Mouse (Mus musculus) liver, embryonic 11.5 days (tissue): ENCODE measurements at regions not wholly inside any gene's neighbourhood (a gene's known extent, or its start where the extent isn't known, plus 50 kb on each side); places are given as distances from the start of the nearest gene placed in this dataset.

Source experiments
- ATAC-seq: fragments of 200-750 bp; cut with Nextera tagmentation; replicated peaks from 2 replicates; pipeline ENCODE4 v1.8.0; 2017; ENCODE audit warnings: moderate number of reproducible peaks, mild to moderate bottlenecking, moderate TSS enrichment, moderate library complexity; ENCODE audit not compliant: low FRiP score
- DNase-seq: peaks from one replicate; pipeline ENCODE4 v3.0.0-alpha.2; 2017; ENCODE audit warnings: low spot score
- H3K27ac ChIP-seq: fragments of 300-500 bp; sonication (generic); 2 replicates; pipeline ENCODE4 v1.5.1; 2014; ENCODE audit warnings: mild to moderate bottlenecking, low read depth, low read length, control low read depth
- H3K27me3 ChIP-seq: fragments of 300-500 bp; sonication (generic); replicated peaks from 2 replicates; pipeline ENCODE4 v1.6.1; 2014; ENCODE audit warnings: low read length, mixed read lengths; ENCODE audit not compliant: control insufficient read depth, insufficient read depth
- H3K36me3 ChIP-seq: fragments of 300-500 bp; sonication (generic); 2 replicates; pipeline ENCODE4 v1.6.1; 2014; ENCODE audit warnings: mild to moderate bottlenecking, low read length, moderate library complexity, mixed read lengths; ENCODE audit not compliant: control insufficient read depth, insufficient read depth
- H3K4me1 ChIP-seq: fragments of 300-500 bp; sonication (generic); replicated peaks from 2 replicates; pipeline ENCODE4 v1.6.1; 2014; ENCODE audit warnings: low read length, mixed read lengths; ENCODE audit not compliant: control insufficient read depth, insufficient read depth
- H3K4me2 ChIP-seq: fragments of 300-500 bp; sonication (generic); 2 replicates; pipeline ENCODE4 v1.6.1; 2014; ENCODE audit warnings: mild to moderate bottlenecking, control low read depth, moderate library complexity
- H3K4me3 ChIP-seq: fragments of 300-500 bp; sonication (generic); 2 replicates; pipeline ENCODE4 v1.5.1; 2014; ENCODE audit warnings: low read depth, low read length, control low read depth
- H3K9ac ChIP-seq: fragments of 300-500 bp; sonication (generic); 2 replicates; pipeline ENCODE4 v1.6.1; 2014; ENCODE audit warnings: low read depth, low read length, control low read depth
- H3K9me3 ChIP-seq: fragments of 300-500 bp; sonication (generic); 2 replicates; pipeline ENCODE4 v1.6.1; 2016; ENCODE audit warnings: low read length, inconsistent platforms, mixed read lengths; ENCODE audit not compliant: control insufficient read depth
- WGBS: fragments of 180-500 bp; shearing (Covaris S2); extraction: QIAGEN DNeasy Blood & Tissue Kit; methylation state at CpG from one replicate; pipeline ENCODE4 v1.1.7; 2014; 5-methylcytosine and 5-hydroxymethylcytosine counted together

DNA sequence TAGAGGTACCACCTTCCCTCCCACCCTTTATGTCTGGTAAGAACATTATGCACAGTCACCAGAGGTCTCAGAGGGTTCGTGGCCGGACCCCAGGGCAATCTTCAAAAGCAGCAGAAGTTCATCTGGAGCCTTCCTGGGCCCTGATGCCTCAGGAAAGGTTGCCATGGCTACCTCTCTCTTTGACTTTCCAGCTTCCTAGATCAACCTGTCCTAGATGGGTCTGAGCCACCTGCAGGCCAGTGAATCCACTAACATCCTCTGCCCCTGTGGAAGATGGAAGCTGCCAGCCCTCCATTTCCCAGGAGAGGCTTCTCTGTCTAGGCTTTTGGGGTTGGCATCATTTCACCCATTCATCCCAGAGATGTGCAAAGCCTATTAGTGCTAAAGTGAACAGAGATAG, 84.8 kb upstream of the Syt13 start:
- 81% methylated on average over 2 of the region's 2 CpGs for WGBS
- H3K9me3 ChIP-seq: no peaks in the 10 kb centered on the region
- no peak overlapping the region for H3K4me3 ChIP-seq
- no peak overlapping the region for H3K9ac ChIP-seq
- no peaks in the 10 kb centered on the region for H3K27me3 ChIP-seq
- DNase-seq (no peak), ATAC-seq (no peak)
- no peaks in the 10 kb centered on the region; the same call in 1 of the 2 replicates for H3K4me1 ChIP-seq
- H3K27ac ChIP-seq: no peak overlapping the region
- no peak overlapping the region for H3K4me2 ChIP-seq
- H3K36me3 ChIP-seq: no peaks in the 10 kb centered on the region

DNA sequence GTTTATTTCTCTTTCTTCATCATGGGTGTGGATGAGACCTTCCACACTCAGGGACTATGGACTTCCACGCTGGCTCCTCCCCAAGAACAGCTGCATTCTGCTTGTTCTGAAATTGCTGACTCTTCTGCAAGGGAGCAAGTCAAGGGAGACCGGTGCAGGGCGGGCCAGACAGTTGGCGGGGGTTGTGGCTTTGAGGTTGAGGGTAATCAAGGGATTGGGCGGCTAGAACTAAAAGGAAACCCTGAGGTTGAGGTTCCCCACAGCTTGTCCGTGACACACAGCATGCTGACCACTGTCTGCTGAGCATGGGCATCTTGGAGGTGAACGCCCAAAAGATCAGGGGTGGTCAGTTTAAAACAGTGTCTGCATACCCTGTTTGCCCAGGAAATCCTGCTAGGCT, 83.1 kb upstream of the Syt13 start:
- Histone ChIP-seq H3K27me3 (no peaks in the 10 kb centered on the region), H3K36me3 (no peaks in the 10 kb centered on the region), H3K27ac (no peak overlapping the region), H3K4me3 (no peak overlapping the region), H3K4me1 (no peaks in the 10 kb centered on the region), H3K9ac (no peak overlapping the region), H3K9me3 (no peaks in the 10 kb centered on the region), H3K4me2 (no peak overlapping the region)
- DNase-seq (no peak), ATAC-seq (no peak)
- WGBS: 46% methylated on average over 7 of the region's 7 CpGs

DNA sequence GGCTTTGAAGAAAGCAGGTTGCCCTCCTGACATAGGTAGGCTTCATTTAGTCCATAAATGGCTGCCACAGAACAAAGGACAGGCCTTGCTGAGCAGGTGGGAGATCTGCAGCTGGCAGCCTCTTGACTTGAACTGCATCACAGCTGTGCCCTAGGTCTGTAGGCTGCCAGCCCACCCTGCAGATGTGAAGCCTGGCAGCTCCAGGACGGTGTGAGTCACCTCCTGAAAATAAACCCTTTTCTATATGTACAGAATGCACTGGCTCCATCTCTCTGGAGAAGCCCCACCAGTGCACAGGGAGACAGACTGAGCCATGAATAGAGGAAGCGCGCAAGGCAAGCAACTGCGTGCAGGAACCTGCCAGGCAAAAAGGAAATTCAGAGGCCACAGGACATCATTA, 78.7 kb upstream of the Syt13 start:
- H3K9ac ChIP-seq: no peak overlapping the region
- H3K27me3 ChIP-seq: no peaks in the 10 kb centered on the region
- no peak overlapping the region for H3K27ac ChIP-seq
- no peaks in the 10 kb centered on the region for H3K4me1 ChIP-seq
- no peak overlapping the region for H3K4me3 ChIP-seq
- 52% methylated on average over 4 of the region's 4 CpGs for WGBS
- no peak for DNase-seq
- no peak for ATAC-seq
- no peak overlapping the region for H3K4me2 ChIP-seq
- H3K36me3 ChIP-seq: no peaks in the 10 kb centered on the region
- no peaks in the 10 kb centered on the region for H3K9me3 ChIP-seq

DNA sequence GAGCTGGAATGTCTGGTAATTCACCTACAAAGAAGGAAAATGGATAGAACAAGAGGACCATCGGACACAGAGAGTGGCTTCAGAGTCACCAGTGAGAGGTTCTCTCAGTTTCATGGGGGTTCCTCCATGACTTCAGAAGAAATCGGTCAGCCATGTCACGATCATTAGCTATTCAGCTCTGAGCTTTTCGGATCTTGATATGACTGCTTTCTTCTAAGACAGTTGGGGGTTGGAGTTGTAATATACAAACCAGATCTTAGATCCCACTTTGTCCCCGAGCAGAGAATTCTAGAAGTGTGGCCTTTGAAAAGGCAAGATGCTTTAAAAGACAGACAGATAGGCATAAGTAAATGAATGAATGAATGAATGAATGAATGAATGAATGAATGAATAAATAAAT, 76.9 kb upstream of the Syt13 start:
- ATAC-seq (no peak), DNase-seq (no peak)
- Histone ChIP-seq H3K36me3 (no peaks in the 10 kb centered on the region), H3K27me3 (no peaks in the 10 kb centered on the region), H3K4me3 (no peak overlapping the region), H3K9me3 (no peaks in the 10 kb centered on the region), H3K4me1 (no peaks in the 10 kb centered on the region), H3K4me2 (no peak overlapping the region), H3K9ac (no peak overlapping the region), H3K27ac (no peak overlapping the region)
- WGBS: 85% methylated on average over 5 of the region's 5 CpGs

DNA sequence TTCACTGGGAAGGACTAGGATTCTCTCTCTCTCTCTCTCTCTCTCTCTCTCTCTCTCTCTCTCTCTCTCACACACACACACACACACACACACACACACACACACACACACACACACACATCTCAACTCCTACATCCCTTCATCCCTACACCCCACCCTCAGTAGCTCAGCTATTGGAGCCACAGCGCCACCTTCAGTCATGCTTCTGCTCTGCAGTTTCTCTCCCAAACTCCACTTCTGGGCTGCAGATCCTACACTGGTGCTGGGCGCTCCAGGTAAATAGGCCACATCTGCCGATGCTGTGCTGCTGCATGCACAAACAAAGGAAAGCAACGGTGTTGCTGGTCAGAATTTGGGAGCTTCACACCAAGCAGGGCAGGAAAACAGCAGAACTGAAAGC, 74.9 kb upstream of the Syt13 start:
- no peak for ATAC-seq
- Histone ChIP-seq H3K9me3 (no peaks in the 10 kb centered on the region), H3K4me3 (no peak overlapping the region), H3K36me3 (no peaks in the 10 kb centered on the region), H3K27me3 (no peaks in the 10 kb centered on the region), H3K9ac (no peak overlapping the region), H3K4me2 (no peak overlapping the region), H3K27ac (no peak overlapping the region), H3K4me1 (no peaks in the 10 kb centered on the region)
- DNase-seq: no peak
- 19% methylated on average over 4 of the region's 4 CpGs for WGBS

DNA sequence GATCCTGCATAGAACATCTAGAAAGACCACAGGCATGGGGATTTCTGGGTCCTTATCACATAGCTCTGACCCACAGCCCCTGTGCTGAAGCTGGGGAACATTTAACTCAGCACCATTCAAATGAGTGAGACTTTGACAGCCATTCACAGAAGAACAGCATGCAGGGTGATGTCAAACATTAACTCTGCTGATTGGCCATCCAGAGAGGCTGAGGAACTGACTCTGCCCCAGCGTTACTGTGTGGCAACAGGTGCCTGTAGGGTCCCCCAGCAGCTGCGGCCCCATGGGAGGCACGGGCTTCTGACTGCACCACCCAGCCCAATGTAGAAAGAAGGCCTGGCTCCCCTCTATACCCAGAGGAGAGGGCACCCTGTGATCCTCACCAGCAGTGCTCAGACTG, 73.3 kb upstream of the Syt13 start:
- DNase-seq: no peak
- 39% methylated on average over 3 of the region's 3 CpGs for WGBS
- ATAC-seq: no peak

DNA sequence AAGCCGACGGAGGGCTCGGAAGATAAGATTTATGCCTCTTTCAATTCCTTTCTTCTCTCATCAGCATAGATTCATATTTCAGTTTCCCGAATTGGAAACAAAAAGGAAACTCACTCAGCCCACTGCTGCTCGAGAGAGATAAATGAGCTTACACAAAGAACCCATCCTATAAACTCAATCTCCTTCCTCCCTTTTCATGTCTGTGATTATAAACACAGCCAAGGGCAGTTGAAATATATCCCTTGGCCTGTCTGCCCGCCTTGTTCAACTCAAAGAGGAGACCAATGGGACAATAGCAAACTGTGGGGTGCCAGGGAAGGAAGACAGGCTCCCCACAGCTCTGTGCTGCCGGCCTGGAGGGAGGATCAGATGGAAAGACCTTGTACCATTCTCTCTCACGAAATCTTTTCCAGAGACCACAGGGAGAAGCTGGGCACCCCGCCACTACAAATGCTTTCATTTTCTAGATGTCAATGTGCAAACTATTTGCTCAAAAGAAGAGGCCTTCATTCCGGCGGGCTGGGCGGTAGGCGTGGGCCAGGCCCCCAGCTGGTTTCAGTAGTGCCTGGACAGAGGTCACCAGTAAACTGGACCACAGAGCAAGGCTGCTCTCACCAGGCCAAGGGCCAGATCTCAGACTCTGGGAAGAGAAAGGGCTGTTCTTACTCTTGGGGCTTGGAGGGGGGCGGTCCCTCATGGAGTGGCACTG, 69.7 kb upstream of the Syt13 start:
- no peak overlapping the region for H3K4me3 ChIP-seq
- no peak for DNase-seq
- H3K9ac ChIP-seq: no peak overlapping the region
- H3K36me3 ChIP-seq: no peaks in the 10 kb centered on the region
- no peaks in the 10 kb centered on the region for H3K9me3 ChIP-seq
- H3K27ac ChIP-seq: no peak overlapping the region
- no peak for ATAC-seq
- no peak overlapping the region for H3K4me2 ChIP-seq
- H3K27me3 ChIP-seq: no peaks in the 10 kb centered on the region
- 56% methylated on average over 14 of the region's 14 CpGs for WGBS
- H3K4me1 ChIP-seq: no peaks in the 10 kb centered on the region

More for the DNA sequence above, 73.3 kb upstream of the Syt13 start:
- Histone ChIP-seq H3K4me1 (no peaks in the 10 kb centered on the region), H3K9me3 (no peaks in the 10 kb centered on the region), H3K36me3 (no peaks in the 10 kb centered on the region), H3K9ac (no peak overlapping the region), H3K27ac (no peak overlapping the region), H3K4me3 (no peak overlapping the region), H3K27me3 (no peaks in the 10 kb centered on the region), H3K4me2 (no peak overlapping the region)

DNA sequence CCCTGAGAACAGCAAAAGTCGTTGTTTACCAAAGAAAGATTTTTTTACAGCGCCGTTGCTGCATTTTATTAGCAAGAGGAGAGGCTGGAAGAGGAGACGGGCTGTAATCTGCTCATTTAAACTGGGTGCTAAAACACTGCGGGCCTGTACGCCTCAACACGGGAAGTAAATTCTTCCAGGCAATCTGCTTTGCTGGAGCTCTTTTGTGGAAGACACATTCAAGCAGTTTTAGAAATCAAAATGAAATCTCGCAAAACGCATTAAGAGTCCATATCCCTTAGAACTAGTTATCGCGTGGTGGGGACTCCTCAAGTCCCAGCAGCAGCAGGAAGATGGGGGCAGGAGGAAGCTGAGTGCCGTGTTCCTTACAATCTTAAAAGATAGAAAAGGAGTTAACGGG, 65.9 kb upstream of the Syt13 start:
- no peaks in the 10 kb centered on the region for H3K9me3 ChIP-seq
- H3K36me3 ChIP-seq: no peaks in the 10 kb centered on the region
- no peak for DNase-seq
- ATAC-seq: no peak
- no peak overlapping the region for H3K4me3 ChIP-seq
- H3K27ac ChIP-seq: no peak overlapping the region
- WGBS: 73% methylated on average over 13 of the region's 13 CpGs
- H3K27me3 ChIP-seq: no peaks in the 10 kb centered on the region
- no peaks in the 10 kb centered on the region for H3K4me1 ChIP-seq
- no peak overlapping the region for H3K9ac ChIP-seq
- H3K4me2 ChIP-seq: no peak overlapping the region

DNA sequence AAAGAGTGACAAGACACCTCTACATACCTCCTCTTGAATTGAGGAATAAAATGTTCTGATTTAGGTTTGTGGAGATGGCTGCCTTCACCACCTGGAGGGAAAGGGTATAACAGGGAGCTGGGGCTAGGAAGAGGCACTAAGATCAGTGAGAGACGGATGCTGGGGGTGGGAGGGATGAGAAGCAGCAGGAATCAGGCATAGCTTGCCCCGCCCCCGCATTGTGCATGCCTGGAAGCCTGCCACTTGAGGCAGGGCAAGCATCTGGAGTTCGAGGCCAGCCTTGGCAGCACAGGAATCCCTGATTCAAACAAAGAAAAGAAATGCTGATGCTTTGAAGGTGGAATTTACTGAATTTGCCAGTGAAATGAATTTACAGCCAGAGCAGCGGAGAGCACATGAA, 63.6 kb upstream of the Syt13 start:
- Histone ChIP-seq H3K4me1 (no peaks in the 10 kb centered on the region), H3K36me3 (no peaks in the 10 kb centered on the region), H3K27ac (no peak overlapping the region), H3K4me2 (no peak overlapping the region), H3K9ac (no peak overlapping the region), H3K27me3 (no peaks in the 10 kb centered on the region), H3K4me3 (no peak overlapping the region), H3K9me3 (no peaks in the 10 kb centered on the region)
- no peak for ATAC-seq
- WGBS: 44% methylated on average over 5 of the region's 5 CpGs
- DNase-seq: no peak
